Mouse (Mus musculus) heart, embryonic 15.5 days (tissue): ENCODE measurements around the gene Neil3. TPM values are rescaled to one million over a fixed set of nuclear protein-coding genes. Genes with fewer than 3 reads are reported as not detected.

Experiments
- polyA plus RNA-seq: library from polyadenylated mRNA; unstranded; fragments of >200 nt; fragmentation: Nextera tagmentation; extraction: Ambion mirVana; gene quantifications from 2 replicates; pipeline ENCODE4 v1.2.1, GENCODE M21; 2015

Neil3 gene
- polyA plus RNA-seq, 1 experiment from 2014 or later = 20.1 TPM

Other genes starting within 250 kb of the Neil3 start
- gene Aga, start 127.3 kb downstream of the Neil3 start, polyA plus RNA-seq = 37.4 and 39.2 TPM in 2 replicates